In the genomic region with DNA sequence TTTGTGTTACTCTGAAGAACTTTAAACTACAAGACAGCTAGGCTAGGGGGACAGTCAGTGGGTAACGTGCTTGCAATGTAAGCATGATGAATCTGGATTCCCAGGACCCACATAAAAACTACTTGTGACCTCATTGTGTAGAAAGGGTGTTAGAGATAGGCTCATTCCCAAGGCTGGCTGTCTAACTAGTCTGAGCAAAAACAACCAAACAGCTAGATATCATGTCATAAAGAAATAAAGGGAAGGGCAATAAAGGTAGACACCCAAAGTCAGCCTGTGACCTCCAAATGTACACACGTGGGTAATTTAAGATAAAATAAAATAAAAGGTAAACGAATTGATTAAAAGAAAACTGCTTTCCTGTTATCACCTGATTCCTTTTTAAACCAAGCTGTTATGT, we compare ENCODE assay signal across 15 mouse cellular contexts.
"Had no signal": no experiment of that assay in that cellular context is flagged by ENCODE, and none has a peak within 500 bp of the region (broad histone marks: within the 10 kb centered on the region; RNA-seq: fewer than 3 reads in every experiment).

No protein-coding gene starts in this region.

- DNase-seq: retina, postnatal 1 day; right cerebral cortex, adult 18-20 months; right cerebral cortex, postnatal 14 days; right cerebral cortex, postnatal 25 days; right cerebral cortex, postnatal 4 days; spleen, adult 18-20 months; thymus, adult 18-20 months; thymus, adult 2 months; thymus, postnatal 14 days; thymus, postnatal 25 days; thymus, postnatal 36 days; thymus, postnatal 4 days had no signal

- H3K9ac ChIP-seq: neural tube, embryonic 15.5 days; stomach, embryonic 15.5 days had no signal

- H3K4me2 ChIP-seq: neural tube, embryonic 15.5 days; stomach, embryonic 15.5 days had no signal

- H3K4me3 ChIP-seq: neural tube, embryonic 15.5 days; stomach, embryonic 15.5 days had no signal

- H3K4me1 ChIP-seq: neural tube, embryonic 15.5 days; stomach, embryonic 15.5 days had no signal

- H3K27me3 ChIP-seq: neural tube, embryonic 15.5 days; stomach, embryonic 15.5 days had no signal

- H3K9me3 ChIP-seq: neural tube, embryonic 15.5 days; stomach, embryonic 15.5 days had no signal

- H3K27ac ChIP-seq: neural tube, embryonic 15.5 days; stomach, embryonic 15.5 days; stomach, postnatal 0 days had no signal

- H3K36me3 ChIP-seq: neural tube, embryonic 15.5 days; stomach, embryonic 15.5 days had no signal
